Mouse (Mus musculus): Measurements from ENCODE around the gene Hspa8.
"Not testable (repeated sequence)": the region's sequence is repeated elsewhere in the genome, so short reads cannot be mapped to it uniquely, and the experiment has no call there.

Hspa8 gene

DNA sequence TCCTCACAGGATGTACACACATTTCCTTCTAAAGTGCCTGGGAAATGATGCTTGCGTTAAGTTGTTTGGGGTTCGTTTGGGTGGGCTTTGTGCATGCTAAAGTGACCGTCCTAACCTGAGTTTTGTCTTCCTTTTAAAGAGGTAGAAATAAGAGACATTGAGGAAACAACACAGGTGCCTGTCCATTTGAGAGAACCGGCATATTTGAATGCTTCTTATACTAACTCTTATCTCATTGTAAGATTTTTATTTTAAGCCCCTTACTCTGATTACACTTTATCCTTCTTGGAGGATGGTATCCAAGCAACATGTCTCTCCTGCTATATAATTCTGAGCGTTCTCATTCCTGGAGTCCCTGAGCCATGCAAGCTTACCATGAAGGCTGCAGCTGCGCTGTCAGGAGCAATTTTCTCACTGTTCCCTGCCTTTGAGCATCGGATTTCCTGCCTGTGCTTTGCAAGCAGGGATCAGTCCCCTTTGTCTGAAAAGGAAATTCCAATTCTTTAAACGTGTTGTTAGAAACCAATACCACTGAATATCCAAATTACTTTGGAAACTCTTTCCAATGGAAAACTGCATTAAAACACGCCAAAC lies 16.3 kb upstream of the Hspa8 start:
- no peak for DNase-seq (ENCODE audit: low spot score)

GRCm38 (mm10) chr9:40785452-40785851 lies 15.3 kb upstream of the Hspa8 start:
- DNase-seq (ENCODE audit: low spot score), result no peak

- not testable (repeated sequence) for DNase-seq (ENCODE audit: low spot score)
These were observed 14.0 kb upstream of the Hspa8 start for GRCm38 (mm10) chr9:40786820-40787219.

- no peak for DNase-seq (ENCODE audit: low spot score)
These were observed 8.7 kb upstream of the Hspa8 start for GRCm38 (mm10) chr9:40791864-40792633.

- DNase-seq (ENCODE audit: low spot score), result no peak
These were observed 7.2 kb upstream of the Hspa8 start for GRCm38 (mm10) chr9:40793581-40793980.

- no peak for DNase-seq (ENCODE audit: low spot score)
These were observed 6.5 kb upstream of the Hspa8 start for GRCm38 (mm10) chr9:40794251-40794650.

- DNase-seq (ENCODE audit: low spot score), result no peak
These were observed 5.9 kb upstream of the Hspa8 start for GRCm38 (mm10) chr9:40794926-40795325.

DNA sequence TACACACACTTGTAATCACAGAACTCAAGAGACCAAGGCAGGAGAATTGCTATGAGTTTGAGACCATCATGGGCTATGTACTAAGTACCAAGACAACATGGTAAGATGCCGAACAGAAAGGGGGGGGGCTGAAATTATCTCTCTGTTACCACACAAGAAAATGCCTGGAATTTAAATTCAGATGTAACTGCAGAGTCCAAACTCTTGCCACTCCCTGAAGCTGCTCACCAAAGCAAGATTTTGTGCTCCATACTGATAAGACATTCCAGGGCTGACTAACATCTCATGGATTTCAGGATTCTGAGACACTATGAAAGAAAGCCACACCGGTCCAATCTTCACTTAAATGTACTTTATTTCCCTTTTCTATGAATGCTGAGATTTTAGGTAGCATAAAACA lies 5.2 kb upstream of the Hspa8 start:
- DNase-seq (ENCODE audit: low spot score), result no peak

- DNase-seq (ENCODE audit: low spot score), result no peak
These were observed 4.7 kb upstream of the Hspa8 start for GRCm38 (mm10) chr9:40796054-40796453.

- no peak for DNase-seq (ENCODE audit: low spot score)
These were observed 2.4 kb upstream of the Hspa8 start for GRCm38 (mm10) chr9:40798247-40798960.

GRCm38 (mm10) chr9:40799112-40799511 lies 1.7 kb upstream of the Hspa8 start:
- no peak for DNase-seq (ENCODE audit: low spot score)

- peak; percentile 78 for DNase-seq (ENCODE audit: low spot score)
These were observed 815 bp upstream of the Hspa8 start for GRCm38 (mm10) chr9:40799837-40800501.

- DNase-seq (ENCODE audit: low spot score), result not testable (repeated sequence)
These were observed 1.1 kb downstream of the Hspa8 start for GRCm38 (mm10) chr9:40801614-40802532.

DNA sequence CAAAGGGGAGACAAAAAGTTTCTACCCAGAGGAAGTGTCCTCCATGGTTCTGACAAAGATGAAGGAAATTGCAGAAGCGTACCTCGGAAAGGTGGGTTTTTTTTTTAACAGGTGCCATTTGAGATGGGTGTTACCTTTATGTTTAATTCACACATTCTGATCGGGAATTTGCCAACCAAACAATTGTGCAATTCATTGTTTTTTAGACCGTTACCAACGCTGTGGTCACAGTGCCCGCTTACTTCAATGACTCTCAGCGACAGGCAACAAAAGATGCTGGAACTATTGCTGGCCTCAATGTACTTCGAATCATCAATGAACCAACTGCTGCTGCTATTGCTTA lies 1.7 kb downstream of the Hspa8 start:
- DNase-seq (ENCODE audit: low spot score), result not testable (repeated sequence)

DNA sequence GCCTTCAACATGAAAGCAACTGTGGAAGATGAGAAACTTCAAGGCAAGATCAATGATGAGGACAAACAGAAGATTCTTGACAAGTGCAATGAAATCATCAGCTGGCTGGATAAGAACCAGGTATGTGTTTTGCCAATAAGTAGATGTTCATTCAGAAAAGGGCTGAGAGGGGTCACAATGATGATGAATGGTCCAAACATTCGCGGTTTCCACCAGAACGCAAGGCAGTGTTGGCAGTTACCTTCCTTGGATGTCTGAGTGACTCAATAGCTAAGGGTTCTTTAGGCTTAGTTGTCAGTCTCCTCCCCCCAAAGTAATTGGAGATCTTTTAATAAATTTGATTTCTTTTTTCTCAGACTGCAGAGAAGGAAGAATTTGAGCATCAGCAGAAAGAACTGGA lies 3.8 kb downstream of the Hspa8 start:
- not testable (repeated sequence) for DNase-seq (ENCODE audit: low spot score)

GRCm38 (mm10) chr9:40805263-40805662 lies 4.5 kb downstream of the Hspa8 start:
- DNase-seq (ENCODE audit: low spot score), result peak; percentile 84

GRCm38 (mm10) chr9:40806440-40807288 lies 5.9 kb downstream of the Hspa8 start:
- DNase-seq (ENCODE audit: low spot score), result no peak

GRCm38 (mm10) chr9:40807289-40807920 lies 6.6 kb downstream of the Hspa8 start:
- no peak for DNase-seq (ENCODE audit: low spot score)

DNA sequence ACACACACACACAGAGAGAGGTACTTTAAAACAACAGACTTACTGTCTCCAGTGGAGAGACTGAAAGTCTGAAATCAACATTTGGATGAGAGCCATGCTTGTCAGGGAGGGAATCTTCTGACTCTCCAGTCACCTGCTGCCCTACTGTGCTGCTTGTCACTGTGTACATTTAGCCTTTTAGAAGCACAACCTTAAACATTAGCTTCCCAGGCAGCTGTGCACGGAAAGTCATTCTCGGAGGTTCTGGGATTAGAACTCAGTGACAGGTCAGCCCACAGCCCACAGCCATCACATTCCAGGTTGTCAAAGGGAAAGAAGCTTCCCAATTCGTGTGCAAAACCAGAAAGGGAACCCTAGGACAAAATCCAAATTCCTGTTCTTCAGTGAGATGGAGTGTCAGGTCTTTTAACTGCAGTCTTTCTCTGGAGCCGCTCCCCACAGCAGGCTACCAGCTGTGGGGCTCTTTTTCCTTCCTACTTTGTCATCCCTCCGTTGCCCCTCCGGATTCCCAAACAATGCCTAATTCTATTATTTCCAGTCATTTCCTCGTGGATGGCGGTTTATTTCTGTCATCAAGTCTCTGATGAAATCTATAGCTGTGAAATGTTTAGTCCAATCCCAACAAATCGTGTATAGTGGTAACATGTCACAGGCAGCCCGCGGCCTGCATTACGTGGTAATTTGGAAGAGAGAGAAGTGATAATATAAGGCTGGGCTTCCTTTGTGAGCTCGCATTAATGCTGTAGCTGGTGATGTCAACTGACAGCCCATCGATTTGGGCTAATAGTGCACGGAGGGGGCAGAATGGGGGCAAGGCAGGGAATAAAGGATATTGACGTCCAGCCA lies 7.5 kb downstream of the Hspa8 start:
- DNase-seq (ENCODE audit: low spot score), result no peak

All from urinary bladder, postnatal 14 days (tissue).